13 mouse cellular contexts compared by ENCODE assay signal in the genomic region with DNA sequence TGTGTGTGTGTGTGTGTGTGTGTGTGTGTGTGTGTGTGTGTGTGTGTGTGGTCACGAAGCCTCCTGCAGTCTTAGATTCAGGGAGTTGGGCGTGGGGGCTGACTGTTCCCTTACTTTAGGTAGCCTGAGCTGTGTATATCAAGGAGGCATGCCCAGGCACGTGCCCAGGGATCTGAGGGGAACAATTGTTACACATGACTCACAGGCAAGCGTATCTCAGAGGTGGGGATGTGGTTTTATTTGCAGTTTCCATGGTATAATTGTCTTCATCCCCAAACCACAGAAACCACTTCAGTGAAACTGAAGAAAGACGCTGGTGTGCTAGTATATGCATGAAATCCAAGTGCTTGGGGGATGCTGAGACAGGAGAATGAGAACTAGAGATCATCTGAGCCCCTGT.
A peak's percentile ranks its signal among the peaks of the same experiment; 100 is the strongest.
DNase-seq lines count a peak whose midpoint lies in the region; ATAC-seq and TF ChIP-seq lines count a peak whose summit lies in the region.
"Had no signal": no experiment of that assay in that cellular context is flagged by ENCODE, and none has a peak within 500 bp of the region (broad histone marks: within the 10 kb centered on the region; RNA-seq: fewer than 3 reads in every experiment).

No protein-coding gene starts in this region.

- no peak overlapping the region for H3K4me3 ChIP-seq in ES-E14 (ENCODE audit: insufficient read depth in 1 of 2, low read depth in 1 of 2, low read length in 2 of 2, poor library complexity in 1 of 2, severe bottlenecking in 1 of 2)
- H3K4me3 ChIP-seq in embryonic facial prominence, embryonic 13.5 days, result no peak overlapping the region
- no peak overlapping the region for H3K4me3 ChIP-seq in stomach, embryonic 16.5 days (replicated peaks; ENCODE audit: low read length)
- no peak overlapping the region for H3K4me3 ChIP-seq in heart, embryonic 10.5 days
- H3K4me3 ChIP-seq: liver, embryonic 13.5 days had no signal

- H3K27ac ChIP-seq in ES-E14 (ENCODE audit: insufficient read depth, low read depth, low read length, poor library complexity, severe bottlenecking), result peak overlapping the region; percentile 23; the same call in 1 of the 2 replicates
- peak overlapping the region; percentile 16; the same call in 1 of the 2 replicates for H3K27ac ChIP-seq in embryonic facial prominence, embryonic 13.5 days
- H3K27ac ChIP-seq in stomach, embryonic 16.5 days (ENCODE audit: low read length), result peak overlapping the region; percentile 4
- H3K27ac ChIP-seq in heart, embryonic 10.5 days, result no peak overlapping the region
- H3K27ac ChIP-seq: liver, embryonic 13.5 days; macrophage had no signal

- no peaks in the 10 kb centered on the region for H3K27me3 ChIP-seq in embryonic facial prominence, embryonic 13.5 days
- no peaks in the 10 kb centered on the region for H3K27me3 ChIP-seq in stomach, embryonic 16.5 days (ENCODE audit: control insufficient read depth, insufficient read depth, low read length)
- no peaks in the 10 kb centered on the region for H3K27me3 ChIP-seq in heart, embryonic 10.5 days (ENCODE audit: insufficient read depth, poor library complexity, severe bottlenecking)
- H3K27me3 ChIP-seq: liver, embryonic 13.5 days had no signal

- no peak overlapping the region for H3K4me2 ChIP-seq in embryonic facial prominence, embryonic 13.5 days
- H3K4me2 ChIP-seq in stomach, embryonic 16.5 days (ENCODE audit: low read depth, low read length), result no peak overlapping the region
- H3K4me2 ChIP-seq: liver, embryonic 13.5 days had no signal

- ATAC-seq in embryonic facial prominence, embryonic 13.5 days (ENCODE audit: insufficient number of reproducible peaks, insufficient read depth, low FRiP score, low TSS enrichment, low read depth), result peak; percentile 73
- peak; percentile 77; the same call in 1 of the 2 replicates for ATAC-seq in stomach, embryonic 16.5 days (ENCODE audit: insufficient read depth, low FRiP score)

- H3K4me1 ChIP-seq in ES-E14 (ENCODE audit: control insufficient read depth in 2 of 2, insufficient read depth in 2 of 2, low read length in 2 of 2, poor library complexity in 1 of 2), result no peaks in the 10 kb centered on the region
- H3K4me1 ChIP-seq in embryonic facial prominence, embryonic 13.5 days, result peaks cover 21% of the 10 kb centered on the region
- H3K4me1 ChIP-seq in stomach, embryonic 16.5 days (ENCODE audit: control insufficient read depth, insufficient read depth, low read length), result no peaks in the 10 kb centered on the region; the same call in 1 of the 2 replicates
- peaks cover 7% of the 10 kb centered on the region for H3K4me1 ChIP-seq in heart, embryonic 10.5 days
- H3K4me1 ChIP-seq: liver, embryonic 13.5 days had no signal

- peak; percentile 21 for DNase-seq in right cerebral cortex, adult 18-20 months
- no peak for DNase-seq in right cerebral cortex, postnatal 10 days (ENCODE audit: low spot score in 2 of 2)
- no peak for DNase-seq in ES-E14 (ENCODE audit: low read depth, low spot score)
- no peak for DNase-seq in heart, embryonic 10.5 days (ENCODE audit: low spot score)
- DNase-seq in lung, postnatal 14 days, result no peak
- DNase-seq: cerebellum, postnatal 25 days; heart, adult 11 months; heart, postnatal 14 days; kidney, postnatal 14 days; liver, embryonic 13.5 days had no signal

- H3K9ac ChIP-seq in ES-E14 (ENCODE audit: insufficient read depth, low read depth, low read length, poor library complexity, severe bottlenecking), result no peak overlapping the region
- no peak overlapping the region for H3K9ac ChIP-seq in embryonic facial prominence, embryonic 13.5 days
- no peak overlapping the region for H3K9ac ChIP-seq in stomach, embryonic 16.5 days (ENCODE audit: low read length)
- H3K9ac ChIP-seq: liver, embryonic 13.5 days had no signal

- WGBS in embryonic facial prominence, embryonic 13.5 days, result 22% methylated on average over 5 of the region's 5 CpGs
- 46% methylated on average over 5 of the region's 5 CpGs for WGBS in stomach, embryonic 16.5 days
- WGBS in heart, embryonic 10.5 days, result 78% methylated on average over 4 of the region's 5 CpGs

- no peaks in the 10 kb centered on the region for H3K9me3 ChIP-seq in ES-E14 (ENCODE audit: control insufficient read depth, insufficient read depth, low read depth, low read length)
- H3K9me3 ChIP-seq in embryonic facial prominence, embryonic 13.5 days, result no peaks in the 10 kb centered on the region
- H3K9me3 ChIP-seq in stomach, embryonic 16.5 days (replicated peaks; ENCODE audit: control insufficient read depth, low read length), result no peaks in the 10 kb centered on the region
- no peaks in the 10 kb centered on the region for H3K9me3 ChIP-seq in heart, embryonic 10.5 days

- H3K36me3 ChIP-seq in ES-E14 (ENCODE audit: control insufficient read depth, insufficient read depth, low read length, poor library complexity, severe bottlenecking), result no peaks in the 10 kb centered on the region
- H3K36me3 ChIP-seq in embryonic facial prominence, embryonic 13.5 days, result no peaks in the 10 kb centered on the region
- H3K36me3 ChIP-seq in stomach, embryonic 16.5 days (ENCODE audit: control insufficient read depth, insufficient read depth, low read length), result no peaks in the 10 kb centered on the region
- no peaks in the 10 kb centered on the region for H3K36me3 ChIP-seq in heart, embryonic 10.5 days
- H3K36me3 ChIP-seq: liver, embryonic 13.5 days had no signal

- in situ Hi-C loops in ES-E14 (cut with MboI; ENCODE audit: low sequenced_read_pairs in 2 of 2, unreplicated experiment in 2 of 2), result no loop called here

TF ChIP-seq in ES-E14, 5 proteins besides CTCF, POLR2A, EP300 and RAD21:
- TF ChIP-seq ZNF384 (IDR thresholded peaks at IDR 0.05; ENCODE audit: low read depth, low read length) (no peak), CHD2 (IDR thresholded peaks at IDR 0.05; ENCODE audit: low read depth, low read length) (no peak), MAFK (IDR thresholded peaks at IDR 0.05; ENCODE audit: insufficient read depth, low read depth, low read length) (no peak), ZC3H11A (IDR thresholded peaks at IDR 0.05; ENCODE audit: borderline replicate concordance, low read depth, low read length) (no peak), HCFC1 (IDR thresholded peaks at IDR 0.05; ENCODE audit: borderline replicate concordance, insufficient read depth, low read length) (no peak)
